Mouse (Mus musculus) bone marrow macrophage, adult 2 months (primary cell): ENCODE data around the gene Hoxd1. TPM values are rescaled to one million over a fixed set of nuclear protein-coding genes. Genes with fewer than 3 reads are reported as not detected.

Source experiments
- H3K27ac ChIP-seq: 2 replicates; pipeline ENCODE4 v1.5.1; 2012; ENCODE audit warnings: low read depth, low read length; ENCODE audit not compliant: insufficient read depth
- H3K4me1 ChIP-seq: 2 replicates; pipeline ENCODE4 v1.6.1; 2012; ENCODE audit warnings: low read length; ENCODE audit not compliant: control insufficient read depth, insufficient read depth
- H3K4me3 ChIP-seq: 2 replicates; pipeline ENCODE4 v1.5.1; 2012; ENCODE audit warnings: mild to moderate bottlenecking, low read length, moderate library complexity; ENCODE audit not compliant: insufficient read depth
- CTCF ChIP-seq: IDR thresholded peaks from 2 replicates; pipeline ENCODE4 v1.5.1; 2012; ENCODE audit warnings: low read depth, mild to moderate bottlenecking, low read length, moderate library complexity
- POLR2A ChIP-seq: IDR thresholded peaks from 2 replicates; pipeline ENCODE4 v1.6.1; 2012; ENCODE audit warnings: mild to moderate bottlenecking, low read depth, low read length, borderline replicate concordance
- polyA plus RNA-seq: library from polyadenylated mRNA; stranded (reverse); fragments of >200 nt; gene quantifications from 2 replicates; pipeline ENCODE4 v1.2.4, GENCODE M21; 2012; ENCODE audit not compliant: missing spikeins, insufficient read depth, insufficient read length

The Hoxd1 gene
- polyA plus RNA-seq, 1 experiment = not detected

- Histone ChIP-seq H3K4me1 (no peaks in the 10 kb centered on the region), H3K4me3 (no peak overlapping the region), H3K27ac (no peak overlapping the region)
- TF ChIP-seq POLR2A = no peak
- TF ChIP-seq CTCF = no peak
Measured at GRCm38 (mm10) chr2:74724244-74725015, 38.4 kb upstream of the Hoxd1 start.

- H3K27ac ChIP-seq = no peak overlapping the region
- no peak for TF ChIP-seq CTCF
- TF ChIP-seq POLR2A = no peak
- H3K4me3 ChIP-seq = no peak overlapping the region
- H3K4me1 ChIP-seq = no peaks in the 10 kb centered on the region
Measured at GRCm38 (mm10) chr2:74725171-74725570, 37.6 kb upstream of the Hoxd1 start.

- H3K27ac ChIP-seq = no peak within 1 kb of the TSS
- no peak for TF ChIP-seq POLR2A
- no peak within 1 kb of the TSS for H3K4me3 ChIP-seq
- H3K4me1 ChIP-seq = no peaks in the 10 kb centered on the region
Measured at GRCm38 (mm10) chr2:74726551-74726950, 36.2 kb upstream of the Hoxd1 start, which contains the start of gene Gm28230. Gene Gm28230 (plus strand): TSS chr2:74726728.

- H3K27ac ChIP-seq = no peak overlapping the region
- no peak for TF ChIP-seq CTCF
- no peaks in the 10 kb centered on the region for H3K4me1 ChIP-seq
- H3K4me3 ChIP-seq = no peak overlapping the region
Measured at GRCm38 (mm10) chr2:74726973-74727639, 35.7 kb upstream of the Hoxd1 start.

- TF ChIP-seq CTCF (no peak), POLR2A (no peak)
- no peak overlapping the region for H3K27ac ChIP-seq
- no peak overlapping the region for H3K4me3 ChIP-seq
- H3K4me1 ChIP-seq = peaks cover under 1% of the 10 kb centered on the region; the same call in 1 of the 2 replicates
Measured at GRCm38 (mm10) chr2:74727640-74728302, 35.0 kb upstream of the Hoxd1 start.

GRCm38 (mm10) chr2:74728303-74728680 is 34.5 kb upstream of the Hoxd1 start:
- Histone ChIP-seq H3K4me3 (no peak overlapping the region), H3K27ac (no peak overlapping the region), H3K4me1 (peaks cover 2% of the 10 kb centered on the region; the same call in 1 of the 2 replicates)
- no peak for TF ChIP-seq CTCF
- no peak for TF ChIP-seq POLR2A

- no peak for TF ChIP-seq POLR2A
- TF ChIP-seq CTCF = no peak
- peaks cover 2% of the 10 kb centered on the region; the same call in 1 of the 2 replicates for H3K4me1 ChIP-seq
Measured at GRCm38 (mm10) chr2:74730331-74730730, 32.4 kb upstream of the Hoxd1 start.

GRCm38 (mm10) chr2:74731055-74731454 is 31.7 kb upstream of the Hoxd1 start:
- H3K4me3 ChIP-seq = no peak overlapping the region
- no peak overlapping the region for H3K27ac ChIP-seq
- TF ChIP-seq CTCF (no peak), POLR2A (no peak)
- H3K4me1 ChIP-seq = peaks cover 2% of the 10 kb centered on the region; the same call in 1 of the 2 replicates

More at GRCm38 (mm10) chr2:74730331-74730730, 32.4 kb upstream of the Hoxd1 start:
- H3K27ac ChIP-seq = no peak overlapping the region
- H3K4me3 ChIP-seq = no peak overlapping the region

- peaks cover 2% of the 10 kb centered on the region; the same call in 1 of the 2 replicates for H3K4me1 ChIP-seq
- H3K27ac ChIP-seq = no peak overlapping the region
- TF ChIP-seq CTCF (no peak), POLR2A (no peak)
- no peak overlapping the region for H3K4me3 ChIP-seq
Measured at GRCm38 (mm10) chr2:74731799-74732512, 30.8 kb upstream of the Hoxd1 start.
